Mouse (Mus musculus): Measurements from ENCODE around the gene Jmjd8. TPM values are rescaled to one million over a fixed set of nuclear protein-coding genes. Genes with fewer than 3 reads are reported as not detected.

Gene Jmjd8
- polyA plus RNA-seq, 1 experiment, result 91.2 TPM

DNA sequence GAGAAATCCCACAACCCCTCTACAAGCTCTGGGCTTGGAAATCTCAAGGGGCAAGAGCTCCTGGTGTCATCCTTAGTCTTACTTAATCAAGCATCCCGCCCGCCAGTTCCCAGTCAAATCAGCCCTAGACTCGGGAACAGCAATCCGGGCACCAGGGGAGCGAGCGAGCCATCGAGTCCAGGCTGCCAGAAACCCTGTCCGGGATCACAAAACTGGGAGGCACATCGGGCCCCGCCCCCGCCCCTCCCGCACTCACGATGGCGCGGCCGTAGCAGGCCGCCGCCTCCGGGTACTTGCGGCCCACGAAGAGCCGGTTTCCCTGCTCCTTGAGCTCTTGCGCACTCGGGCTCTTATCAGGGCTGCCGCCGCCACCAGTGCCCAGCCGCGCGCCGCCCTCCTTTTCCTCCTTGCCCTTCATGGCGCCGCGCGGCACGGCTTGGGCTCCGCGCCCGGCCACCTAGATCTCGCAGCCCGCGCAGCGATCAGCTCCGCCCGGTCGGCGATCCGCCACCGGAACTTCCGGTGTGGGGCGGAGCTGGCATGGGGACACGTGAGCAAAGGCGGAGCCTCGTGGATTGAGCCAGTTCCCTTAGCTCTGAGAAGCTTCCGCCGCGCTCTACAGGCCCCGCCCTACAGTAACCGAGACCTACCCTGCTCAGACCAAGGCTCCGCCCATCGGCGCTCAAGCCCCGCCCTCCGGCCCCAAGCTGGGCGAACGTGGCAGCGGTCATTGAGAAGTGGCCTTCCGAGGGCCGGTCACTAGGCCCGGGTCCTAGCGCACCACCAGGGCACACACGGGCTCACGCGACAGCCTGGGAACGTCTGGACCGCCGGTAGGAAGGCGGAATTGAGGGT lies 4.0 kb downstream of the Jmjd8 start:
- no peak for DNase-seq (ENCODE audit: low read depth)

DNA sequence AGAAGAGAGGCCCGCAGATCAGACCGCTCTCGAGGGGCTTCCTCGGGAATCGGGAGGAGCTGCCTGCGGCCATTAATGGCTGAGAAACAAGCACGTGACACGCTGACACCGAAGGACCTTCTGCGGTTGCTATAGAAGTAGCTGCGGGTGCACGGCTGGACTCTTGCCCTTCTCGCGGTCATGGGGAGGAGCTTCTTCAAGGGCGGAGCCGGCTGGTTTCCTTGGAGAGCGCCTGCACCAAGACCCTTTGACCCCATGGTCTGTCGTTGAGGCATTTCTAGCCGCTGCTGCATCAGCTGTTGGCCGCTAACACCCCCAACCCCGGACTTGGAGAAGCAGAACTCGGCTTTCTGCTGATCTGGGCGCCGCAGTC lies 4.6 kb downstream of the Jmjd8 start, which contains the start of gene Stub1:
Stub1 (minus strand) TSS at position 114 of the 373 bp plus-strand sequence.
- DNase-seq (ENCODE audit: low read depth), result no peak

- DNase-seq (ENCODE audit: low read depth), result no peak
Measured at GRCm38 (mm10) chr17:25833961-25834594, 5.4 kb downstream of the Jmjd8 start.

DNA sequence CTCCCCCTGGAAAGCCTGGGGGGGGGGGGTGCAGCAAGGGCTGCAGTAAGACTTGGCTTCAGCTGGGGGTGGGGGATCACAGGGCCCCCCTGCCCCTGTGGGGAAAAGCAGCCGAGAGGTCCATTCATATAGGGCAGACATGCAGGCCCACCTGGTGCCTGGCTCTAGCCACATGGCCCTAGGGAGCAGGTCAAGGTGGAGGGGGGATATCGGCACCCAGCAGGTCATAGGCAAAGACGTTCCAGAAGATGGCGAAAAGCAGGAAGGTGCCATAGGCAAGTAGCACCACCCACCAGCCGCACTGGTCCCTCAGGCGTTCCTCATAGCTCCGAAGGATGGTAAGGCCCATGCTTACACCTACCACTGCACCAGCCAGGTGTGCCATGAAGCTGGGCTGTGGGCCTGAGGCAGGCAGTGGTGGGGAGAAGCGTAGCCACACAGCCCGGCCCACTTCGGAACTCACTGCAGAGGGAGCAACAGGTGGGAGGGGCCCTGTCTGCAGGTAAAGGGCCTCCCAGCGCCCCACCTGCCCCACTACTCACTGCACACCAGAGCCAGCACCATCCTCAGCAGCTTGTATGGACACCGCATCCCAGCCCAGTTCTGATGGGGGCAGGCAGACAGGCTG lies 6.0 kb downstream of the Jmjd8 start:
- no peak for DNase-seq (ENCODE audit: low read depth)

DNA sequence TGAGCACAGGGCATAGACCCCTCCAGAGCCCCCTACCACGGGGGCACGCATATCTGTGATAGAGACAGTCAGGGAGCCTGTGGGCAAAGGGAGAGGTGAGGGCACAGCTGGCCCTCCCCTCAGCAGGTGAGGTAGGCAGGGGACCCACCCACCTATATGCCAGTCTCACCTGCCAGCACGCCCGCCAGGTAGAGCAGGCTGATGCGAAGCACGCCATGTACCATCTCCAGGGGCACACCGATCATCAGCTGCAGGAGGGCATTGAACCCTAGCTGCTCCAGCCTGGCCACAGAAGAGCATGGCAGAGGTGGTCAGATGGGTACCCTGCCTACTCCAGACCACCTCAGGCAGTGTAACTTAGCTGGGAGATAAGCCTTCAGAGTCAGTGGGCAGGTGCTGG lies 6.6 kb downstream of the Jmjd8 start:
- no peak for DNase-seq (ENCODE audit: low read depth)

GRCm38 (mm10) chr17:25835816-25836215 lies 7.1 kb downstream of the Jmjd8 start:
- DNase-seq (ENCODE audit: low read depth), result no peak

DNA sequence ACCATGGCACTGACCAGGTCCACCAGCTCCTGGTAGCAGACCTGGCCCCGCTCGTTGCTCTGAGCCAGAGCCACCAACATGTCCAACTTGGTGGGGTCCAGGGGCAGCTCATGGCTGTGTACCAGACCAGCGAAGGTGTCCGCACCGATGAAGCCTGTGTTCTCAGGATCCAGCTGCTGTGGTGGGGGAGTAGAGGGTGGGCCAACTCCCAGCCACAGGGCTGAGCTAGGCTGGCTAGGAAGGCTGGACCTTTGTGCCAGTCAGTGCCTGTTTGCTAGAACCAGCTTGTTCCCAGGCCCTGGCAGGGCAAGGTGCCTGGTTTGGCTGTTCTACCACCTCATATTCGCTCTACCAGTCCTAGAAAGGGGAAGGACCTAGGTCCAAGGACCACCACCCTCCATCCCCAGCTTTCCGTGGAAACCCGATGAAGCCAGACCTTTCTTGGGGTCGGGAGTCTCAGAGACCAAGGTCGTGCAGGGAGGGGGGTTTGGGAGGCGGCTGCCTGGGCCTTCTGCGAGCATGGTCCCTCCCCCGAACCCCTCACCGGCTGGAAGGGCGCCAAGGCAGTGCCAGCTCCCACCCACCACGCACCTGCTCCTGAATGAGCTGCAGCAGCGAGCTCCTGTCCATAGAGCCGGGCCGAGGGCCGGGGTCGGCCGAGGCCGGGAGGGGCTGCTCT lies 7.9 kb downstream of the Jmjd8 start:
- no peak for DNase-seq (ENCODE audit: low read depth)

- DNase-seq (ENCODE audit: low read depth), result no peak
Measured at GRCm38 (mm10) chr17:25837076-25837410, 8.4 kb downstream of the Jmjd8 start, which contains the start of gene Rhbdl1. Rhbdl1 (minus strand) TSS chr17:25837295.

GRCm38 (mm10) chr17:25837533-25837932 lies 8.9 kb downstream of the Jmjd8 start:
- no peak for DNase-seq (ENCODE audit: low read depth)

DNA sequence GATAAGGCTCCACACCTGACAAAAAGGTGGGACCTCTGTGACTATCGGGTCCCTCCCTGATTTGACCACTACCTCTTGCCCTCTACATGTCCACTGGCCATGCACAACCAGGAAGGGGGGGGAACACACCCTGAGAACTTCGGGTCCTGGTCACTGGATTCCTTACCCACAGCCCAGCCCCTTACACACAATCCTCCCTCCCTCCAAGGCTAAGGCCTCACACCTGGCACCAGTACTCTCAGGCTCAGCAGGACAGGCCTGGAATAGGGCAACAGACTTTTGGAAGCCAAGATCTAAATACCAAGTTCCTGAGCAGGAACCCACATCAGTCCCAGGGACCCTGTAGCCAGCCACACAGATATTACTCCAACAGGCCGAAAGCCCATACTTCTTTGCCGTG lies 10.2 kb downstream of the Jmjd8 start:
- DNase-seq (ENCODE audit: low read depth), result no peak

DNA sequence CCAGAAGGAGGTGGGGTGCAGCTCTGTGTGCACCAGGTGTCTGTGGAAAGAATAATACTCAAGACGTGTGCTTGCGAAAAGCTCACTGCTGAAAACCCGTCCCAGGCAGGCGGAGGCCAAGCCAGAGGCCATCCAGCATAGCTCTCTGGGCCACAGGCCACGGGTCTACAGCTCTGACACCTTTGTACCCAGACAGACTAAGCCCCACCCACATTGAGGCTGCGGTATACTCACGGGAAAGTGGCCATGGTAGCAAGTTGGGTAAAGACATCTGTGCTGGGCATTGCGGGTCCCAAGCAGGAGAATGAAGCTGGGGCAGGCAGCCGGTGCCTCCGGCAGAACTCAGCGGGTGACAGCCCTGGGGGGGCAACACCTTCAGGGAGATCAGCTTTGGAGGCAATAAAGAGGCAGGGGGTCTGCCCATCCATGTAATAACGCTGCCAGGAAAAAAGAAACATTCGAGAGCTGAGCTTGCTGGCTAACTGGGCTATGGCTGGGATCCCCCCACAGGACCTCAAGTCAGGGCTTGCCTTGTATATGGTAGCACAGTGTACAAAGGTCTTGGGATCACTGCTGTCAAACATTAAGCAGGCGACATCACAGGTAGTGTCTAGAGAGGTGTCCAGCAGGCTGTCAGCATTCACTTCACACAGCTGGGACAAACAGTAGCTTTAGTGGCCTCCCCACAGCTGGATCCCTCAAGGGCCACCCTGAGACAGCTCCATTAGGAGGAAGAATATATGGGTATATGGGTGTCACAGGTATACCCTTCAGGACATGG lies 11.0 kb downstream of the Jmjd8 start:
- no peak for DNase-seq (ENCODE audit: low read depth)

GRCm38 (mm10) chr17:25840519-25840918 lies 11.9 kb downstream of the Jmjd8 start:
- DNase-seq (ENCODE audit: low read depth), result no peak

DNA sequence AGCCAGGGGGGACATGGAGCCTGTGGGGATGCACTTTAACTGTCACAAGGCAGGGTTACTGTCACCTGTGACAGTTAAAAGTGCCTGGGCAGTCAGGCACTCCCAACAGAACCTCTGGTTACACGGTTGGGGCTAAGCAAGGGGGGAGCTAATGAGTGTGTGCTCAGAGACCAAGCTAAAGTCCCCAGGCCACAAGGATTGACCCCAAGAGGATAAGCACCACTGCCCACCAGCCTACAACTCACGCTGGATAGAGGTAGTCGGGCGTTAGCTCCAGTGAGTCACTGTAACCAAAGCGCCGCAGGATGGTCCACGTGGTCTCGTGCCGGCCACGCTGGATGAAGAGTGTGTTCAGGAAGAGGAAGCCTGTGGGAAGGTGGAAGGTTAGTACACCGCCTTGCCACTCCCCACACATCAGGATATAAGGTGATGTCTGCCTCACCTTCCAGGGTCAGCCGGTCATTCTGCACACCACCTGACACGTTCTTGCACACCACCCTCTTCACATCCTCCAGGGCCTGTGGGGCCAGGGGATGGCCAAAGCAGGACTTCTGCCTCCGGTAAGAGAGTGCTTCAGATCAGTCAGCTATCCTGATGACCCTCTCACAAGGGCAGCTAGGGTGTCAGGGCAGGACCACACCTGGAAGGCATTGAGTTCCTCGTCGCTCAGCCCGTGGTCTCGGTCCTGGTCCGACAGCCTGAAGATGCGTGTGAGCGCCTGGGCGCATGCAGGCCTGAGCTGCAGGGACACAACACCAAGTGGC lies 12.6 kb downstream of the Jmjd8 start, which contains the start of gene Gm20683:
Gm20683 (minus strand) TSS at position 647 of the 764 bp plus-strand sequence.
- DNase-seq (ENCODE audit: low read depth), result no peak

DNA sequence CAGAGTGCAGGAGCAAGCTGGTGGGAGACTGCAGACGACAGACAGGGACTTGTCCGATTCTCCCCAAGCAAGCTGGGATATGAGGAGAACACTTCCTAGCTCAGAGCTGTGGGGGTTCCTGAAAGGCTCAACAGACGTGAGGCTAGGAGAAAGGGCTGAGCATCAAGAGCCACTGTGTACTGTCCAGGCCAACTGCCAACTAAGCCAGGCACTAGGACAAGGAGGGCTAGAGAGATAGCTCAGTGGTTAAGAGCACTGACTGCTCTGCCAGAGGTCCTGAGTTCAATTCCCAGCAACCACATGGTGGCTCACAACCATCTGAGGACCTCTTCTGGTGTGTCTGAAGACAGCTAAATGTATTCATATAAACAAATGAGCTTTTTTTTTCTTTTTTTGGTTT lies 13.8 kb downstream of the Jmjd8 start:
- no peak for DNase-seq (ENCODE audit: low read depth)

- no peak for DNase-seq (ENCODE audit: low read depth)
Measured at GRCm38 (mm10) chr17:25843122-25843521, 14.5 kb downstream of the Jmjd8 start.

DNA sequence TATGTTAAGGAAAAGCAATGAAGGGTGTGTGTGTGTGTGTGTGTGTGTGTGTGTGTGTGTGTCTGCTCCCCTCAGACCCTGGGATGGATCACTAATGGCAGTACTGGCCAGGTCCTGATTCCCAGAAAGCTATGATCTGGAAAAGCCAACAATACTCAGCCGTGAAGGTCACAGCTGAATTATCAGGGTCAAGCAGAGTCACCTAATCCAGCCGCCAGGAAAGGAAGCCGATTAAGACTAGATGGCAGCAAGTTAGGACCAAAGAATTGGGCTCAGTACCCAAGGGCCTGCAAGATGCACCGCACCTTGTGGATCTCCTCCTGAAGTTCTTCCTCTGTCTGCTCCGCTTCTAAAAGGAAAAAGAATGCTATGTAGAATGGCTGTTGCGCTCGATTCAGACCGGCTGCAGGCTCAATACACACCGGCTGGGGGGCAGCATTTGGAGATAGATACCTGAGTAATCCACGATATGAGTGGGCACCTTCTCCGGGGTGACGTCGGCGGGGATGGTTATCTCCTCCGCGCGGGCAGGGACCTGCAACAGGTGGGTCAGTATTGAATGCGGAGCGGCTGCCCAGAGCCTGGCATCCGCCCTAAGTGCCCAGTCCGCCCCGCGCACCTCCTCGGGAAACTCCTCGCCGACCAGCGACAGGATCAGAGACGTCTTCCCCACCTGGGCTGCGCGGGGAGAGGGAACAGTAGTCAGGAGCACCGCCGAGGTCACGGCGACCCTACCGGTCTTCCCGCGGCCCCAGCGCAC lies 15.1 kb downstream of the Jmjd8 start:
- no peak for DNase-seq (ENCODE audit: low read depth)

DNA sequence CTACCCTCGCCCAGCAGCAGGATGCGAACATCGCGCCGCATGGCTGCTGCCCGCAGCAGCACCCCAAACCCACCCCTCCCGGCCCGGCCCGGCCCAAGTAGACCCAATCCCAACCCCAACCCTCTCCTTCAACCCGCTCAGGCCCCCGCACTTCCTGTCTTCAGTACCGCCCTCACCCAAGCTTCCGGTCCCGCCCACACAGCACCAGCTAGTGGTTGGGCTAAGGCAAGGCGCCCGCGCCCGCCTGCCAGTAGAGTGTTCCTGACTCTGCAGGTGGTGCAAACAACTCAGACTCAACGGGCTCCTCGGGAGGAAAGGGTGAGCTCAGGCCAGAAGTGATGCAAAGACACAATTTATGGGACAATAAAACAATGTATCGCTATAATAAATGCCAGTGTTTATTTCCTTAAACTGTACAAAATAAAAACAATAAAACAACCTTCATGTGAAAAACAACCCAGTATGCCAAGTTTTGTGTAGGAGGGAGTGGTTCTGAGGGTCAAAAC lies 15.8 kb downstream of the Jmjd8 start, which contains the start of gene Rhot2:
Rhot2 (minus strand) TSS at position 456 of the 506 bp plus-strand sequence.
- DNase-seq (ENCODE audit: low read depth), result no peak

- DNase-seq (ENCODE audit: low read depth), result no peak
Measured at GRCm38 (mm10) chr17:25860229-25860628, 31.6 kb downstream of the Jmjd8 start.
